Mouse (Mus musculus): Measurements from ENCODE around the gene Fam102a. TPM values are rescaled to one million over a fixed set of nuclear protein-coding genes. Genes with fewer than 3 reads are reported as not detected.

Gene Fam102a
- total and polyA plus RNA-seq, 2 experiments from 2014 or later = 7.2 to 24.4 TPM

- no peak for TF ChIP-seq CTCF (IDR thresholded peaks at IDR 0.05)
- no peak overlapping the region for H3K27ac ChIP-seq (ENCODE audit: low read depth, low read length)
- 58% methylated on average over 9 of the region's 9 CpGs for WGBS
Measured at GRCm38 (mm10) chr2:32507906-32508305, 27.2 kb upstream of the Fam102a start.

GRCm38 (mm10) chr2:32509287-32509686, 25.8 kb upstream of the Fam102a start:
- Histone ChIP-seq H3K27me3 (ENCODE audit: insufficient read depth, low read length) (no peaks in the 10 kb centered on the region), H3K9ac (replicated peaks; ENCODE audit: low read length, poor library complexity, severe bottlenecking) (no peak overlapping the region), H3K36me3 (ENCODE audit: insufficient read depth, low read length) (no peaks in the 10 kb centered on the region), H3K4me1 (ENCODE audit: insufficient read depth, low read length) (no peaks in the 10 kb centered on the region), H3K9me3 (ENCODE audit: low read length) (no peaks in the 10 kb centered on the region), H3K27ac (ENCODE audit: low read depth, low read length) (no peak overlapping the region), H3K4me3 (ENCODE audit: low read depth, low read length) (no peak overlapping the region), H3K4me2 (ENCODE audit: low read depth, low read length, poor library complexity, severe bottlenecking) (no peak overlapping the region)
- DNase-seq (ENCODE audit: low spot score) = no peak
- WGBS = 45% methylated on average over 4 of the region's 4 CpGs
- ATAC-seq (ENCODE audit: low FRiP score) = no peak
- TF ChIP-seq CTCF (IDR thresholded peaks at IDR 0.05) = no peak

More at GRCm38 (mm10) chr2:32507906-32508305, 27.2 kb upstream of the Fam102a start:
- no peak overlapping the region for H3K4me3 ChIP-seq (ENCODE audit: low read depth, low read length)
- no peak overlapping the region for H3K4me2 ChIP-seq (ENCODE audit: low read depth, low read length, poor library complexity, severe bottlenecking)
- no peaks in the 10 kb centered on the region for H3K36me3 ChIP-seq (ENCODE audit: insufficient read depth, low read length)
- no peaks in the 10 kb centered on the region for H3K4me1 ChIP-seq (ENCODE audit: insufficient read depth, low read length)
- H3K9me3 ChIP-seq (ENCODE audit: low read length) = no peaks in the 10 kb centered on the region
- H3K27me3 ChIP-seq (ENCODE audit: insufficient read depth, low read length) = no peaks in the 10 kb centered on the region
- no peak overlapping the region for H3K9ac ChIP-seq (replicated peaks; ENCODE audit: low read length, poor library complexity, severe bottlenecking)
- ATAC-seq (ENCODE audit: low FRiP score) = no peak
- DNase-seq (ENCODE audit: low spot score) = no peak

GRCm38 (mm10) chr2:32509896-32510295, 25.2 kb upstream of the Fam102a start:
- TF ChIP-seq CTCF (IDR thresholded peaks at IDR 0.05) = no peak
- no peak for DNase-seq (ENCODE audit: low spot score)
- no peaks in the 10 kb centered on the region for H3K36me3 ChIP-seq (ENCODE audit: insufficient read depth, low read length)
- H3K27ac ChIP-seq (ENCODE audit: low read depth, low read length) = no peak overlapping the region
- no peaks in the 10 kb centered on the region for H3K27me3 ChIP-seq (ENCODE audit: insufficient read depth, low read length)
- no peak overlapping the region for H3K4me2 ChIP-seq (ENCODE audit: low read depth, low read length, poor library complexity, severe bottlenecking)
- WGBS = 46% methylated on average over 8 of the region's 8 CpGs
- H3K9ac ChIP-seq (replicated peaks; ENCODE audit: low read length, poor library complexity, severe bottlenecking) = no peak overlapping the region
- H3K4me1 ChIP-seq (ENCODE audit: insufficient read depth, low read length) = no peaks in the 10 kb centered on the region
- no peak overlapping the region for H3K4me3 ChIP-seq (ENCODE audit: low read depth, low read length)
- no peak for ATAC-seq (ENCODE audit: low FRiP score)
- H3K9me3 ChIP-seq (ENCODE audit: low read length) = no peaks in the 10 kb centered on the region

GRCm38 (mm10) chr2:32512592-32512991, 22.5 kb upstream of the Fam102a start:
- no peak overlapping the region for H3K4me3 ChIP-seq (ENCODE audit: low read depth, low read length)
- H3K4me1 ChIP-seq (ENCODE audit: insufficient read depth, low read length) = no peaks in the 10 kb centered on the region
- no peak for ATAC-seq (ENCODE audit: low FRiP score)
- DNase-seq (ENCODE audit: low spot score) = no peak
- H3K9me3 ChIP-seq (ENCODE audit: low read length) = no peaks in the 10 kb centered on the region
- no peak for TF ChIP-seq CTCF (IDR thresholded peaks at IDR 0.05)
- no peaks in the 10 kb centered on the region for H3K27me3 ChIP-seq (ENCODE audit: insufficient read depth, low read length)
- no peak overlapping the region for H3K4me2 ChIP-seq (ENCODE audit: low read depth, low read length, poor library complexity, severe bottlenecking)
- WGBS = 83% methylated on average over 7 of the region's 7 CpGs
- no peaks in the 10 kb centered on the region for H3K36me3 ChIP-seq (ENCODE audit: insufficient read depth, low read length)
- no peak overlapping the region for H3K27ac ChIP-seq (ENCODE audit: low read depth, low read length)
- H3K9ac ChIP-seq (replicated peaks; ENCODE audit: low read length, poor library complexity, severe bottlenecking) = no peak overlapping the region

- Histone ChIP-seq H3K9me3 (ENCODE audit: low read length) (no peaks in the 10 kb centered on the region), H3K27me3 (ENCODE audit: insufficient read depth, low read length) (no peaks in the 10 kb centered on the region), H3K36me3 (ENCODE audit: insufficient read depth, low read length) (no peaks in the 10 kb centered on the region), H3K4me3 (ENCODE audit: low read depth, low read length) (no peak overlapping the region), H3K4me2 (ENCODE audit: low read depth, low read length, poor library complexity, severe bottlenecking) (no peak overlapping the region), H3K4me1 (ENCODE audit: insufficient read depth, low read length) (no peaks in the 10 kb centered on the region), H3K9ac (replicated peaks; ENCODE audit: low read length, poor library complexity, severe bottlenecking) (no peak overlapping the region), H3K27ac (ENCODE audit: low read depth, low read length) (no peak overlapping the region)
- WGBS = 60% methylated on average over 6 of the region's 6 CpGs
- DNase-seq (ENCODE audit: low spot score) (no peak), ATAC-seq (ENCODE audit: low FRiP score) (no peak)
- no peak for TF ChIP-seq CTCF (IDR thresholded peaks at IDR 0.05)
Measured at GRCm38 (mm10) chr2:32514335-32514734, 20.8 kb upstream of the Fam102a start.

- TF ChIP-seq CTCF (IDR thresholded peaks at IDR 0.05) = no peak
- ATAC-seq (ENCODE audit: low FRiP score) (no peak), DNase-seq (ENCODE audit: low spot score) (no peak)
- H3K27me3 ChIP-seq (ENCODE audit: insufficient read depth, low read length) = no peaks in the 10 kb centered on the region
- H3K9me3 ChIP-seq (ENCODE audit: low read length) = no peaks in the 10 kb centered on the region
- H3K4me2 ChIP-seq (ENCODE audit: low read depth, low read length, poor library complexity, severe bottlenecking) = no peak overlapping the region
- no peaks in the 10 kb centered on the region for H3K4me1 ChIP-seq (ENCODE audit: insufficient read depth, low read length)
- H3K36me3 ChIP-seq (ENCODE audit: insufficient read depth, low read length) = no peaks in the 10 kb centered on the region
- no peak overlapping the region for H3K9ac ChIP-seq (replicated peaks; ENCODE audit: low read length, poor library complexity, severe bottlenecking)
- H3K4me3 ChIP-seq (ENCODE audit: low read depth, low read length) = no peak overlapping the region
- 71% methylated on average over 4 of the region's 4 CpGs for WGBS
- no peak overlapping the region for H3K27ac ChIP-seq (ENCODE audit: low read depth, low read length)
Measured at GRCm38 (mm10) chr2:32517233-32517867, 17.8 kb upstream of the Fam102a start.
